Mouse (Mus musculus) telencephalon, adult 2 months (tissue): ENCODE measurements around the gene Atp2b2.

Source experiments
- DNase-seq: peaks from one replicate; pipeline ENCODE4 v3.0.0-alpha.2; 2011; ENCODE audit warnings: low read depth, low spot score

Gene Atp2b2

DNA sequence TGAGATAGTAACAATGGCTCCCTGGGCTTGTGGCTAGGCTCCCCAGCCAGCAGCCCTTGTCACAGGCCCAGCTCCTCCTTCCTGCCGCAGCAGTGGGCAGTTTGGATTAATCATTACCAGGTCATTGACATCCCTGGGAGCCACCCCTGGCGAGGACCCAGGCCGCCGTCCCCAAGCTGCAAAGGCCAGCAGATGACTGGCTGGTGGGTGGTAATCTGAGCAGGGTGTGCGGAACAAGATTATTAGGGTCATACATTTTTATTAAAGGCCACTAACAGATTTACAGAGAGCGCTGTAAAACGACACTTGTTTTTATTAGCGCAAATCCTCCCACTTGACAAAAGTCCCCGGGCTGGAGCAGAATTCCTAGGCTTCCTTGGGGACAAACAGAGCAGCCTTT is 29.6 kb downstream of the Atp2b2 start:
- no peak for DNase-seq

DNA sequence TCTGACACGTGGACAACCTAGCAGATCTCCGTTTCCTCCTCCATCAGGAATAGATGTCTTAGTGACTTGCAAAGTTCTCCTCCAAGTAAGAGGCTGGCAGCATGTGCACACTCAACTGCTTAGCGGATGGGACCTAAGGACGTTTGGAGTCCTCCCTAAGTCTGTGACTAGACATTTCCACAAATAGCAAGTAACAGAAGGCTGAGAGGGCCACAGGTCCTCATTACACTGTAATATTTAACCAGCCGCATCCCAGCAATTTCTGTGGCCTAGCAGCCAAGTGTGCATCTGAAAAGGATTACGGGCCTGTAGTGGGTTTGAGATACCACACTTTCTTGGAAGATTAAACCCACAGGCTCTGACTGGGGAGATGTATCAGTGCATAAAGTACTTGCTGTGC is 30.4 kb downstream of the Atp2b2 start:
- no peak for DNase-seq

DNA sequence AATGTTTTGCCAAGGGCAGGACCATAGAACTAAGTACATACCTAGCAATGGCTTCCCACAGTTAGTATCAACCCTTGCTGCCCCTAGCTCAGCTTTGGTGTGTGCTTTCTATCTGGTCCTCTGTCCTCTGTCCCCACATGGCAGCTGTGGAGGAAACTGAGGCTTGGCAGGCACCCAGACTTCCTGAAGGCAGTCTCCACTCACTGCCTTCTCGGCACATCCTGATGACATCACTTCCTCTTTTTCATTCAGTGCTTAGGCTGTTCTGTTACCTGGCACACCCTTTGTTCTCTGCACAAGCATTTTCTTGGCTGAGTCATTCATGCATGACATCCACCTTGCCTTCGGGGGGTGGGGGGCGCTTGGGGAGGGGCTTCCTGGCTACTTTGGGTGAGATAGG is 38.6 kb downstream of the Atp2b2 start:
- no peak for DNase-seq

DNA sequence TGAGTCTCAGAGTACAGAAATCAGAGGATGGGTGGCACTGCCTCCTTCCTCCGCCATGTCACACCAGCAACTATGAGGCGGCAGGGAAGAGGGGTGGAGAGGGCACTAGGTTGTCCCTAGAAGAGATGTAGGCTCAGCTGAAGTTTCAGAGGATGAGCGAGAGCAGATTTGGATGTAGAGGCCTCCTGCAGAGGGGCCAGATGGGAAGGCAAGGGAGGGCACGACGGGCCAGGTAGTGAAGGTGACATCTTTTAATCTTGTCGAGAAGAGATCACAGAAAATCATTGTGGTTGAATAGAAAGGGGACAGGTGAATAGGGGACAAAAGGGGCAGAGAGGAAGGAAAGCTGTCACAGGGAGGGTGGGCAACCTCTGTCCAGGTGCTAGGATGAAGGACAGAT is 41.5 kb downstream of the Atp2b2 start:
- no peak for DNase-seq

DNA sequence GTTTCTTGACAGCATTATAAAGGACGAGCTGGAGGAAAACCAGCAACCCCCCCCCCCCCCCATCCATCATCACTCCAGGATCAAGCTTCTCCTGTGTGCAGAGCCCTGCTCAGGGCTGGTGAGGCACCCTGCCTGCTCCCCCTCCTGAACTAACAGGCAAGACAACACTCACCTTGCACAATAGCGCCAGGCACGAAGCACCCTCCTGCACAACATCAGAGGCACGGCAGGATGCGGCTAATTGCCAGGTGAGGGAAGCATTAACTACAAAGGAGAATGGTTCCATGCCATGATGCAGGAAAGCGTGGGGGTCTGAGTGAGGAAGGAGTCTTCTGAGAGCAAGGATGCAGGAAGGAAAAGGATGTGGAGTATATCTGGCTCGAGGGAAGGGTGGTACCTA is 42.1 kb downstream of the Atp2b2 start:
- no peak for DNase-seq

DNA sequence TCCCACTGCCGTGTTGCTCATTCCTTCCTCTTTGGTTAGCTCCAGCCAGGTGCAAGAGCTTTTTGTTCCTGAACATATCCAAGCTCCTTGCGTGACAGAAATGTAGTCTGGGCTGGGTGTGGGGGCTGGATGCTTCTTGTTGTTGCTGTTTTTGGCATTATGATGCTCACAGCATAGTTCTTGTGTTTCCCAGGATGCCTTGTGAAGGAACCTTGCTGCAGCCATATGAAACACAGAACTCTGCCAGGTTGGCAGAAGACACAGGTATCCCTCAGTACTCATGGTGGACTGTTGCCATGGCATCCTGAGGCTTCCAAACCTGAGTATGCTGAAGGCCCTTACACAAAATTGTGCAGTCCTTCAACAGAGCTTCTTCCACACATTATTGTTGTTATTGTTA is 44.0 kb downstream of the Atp2b2 start:
- DNase-seq, result no peak

DNA sequence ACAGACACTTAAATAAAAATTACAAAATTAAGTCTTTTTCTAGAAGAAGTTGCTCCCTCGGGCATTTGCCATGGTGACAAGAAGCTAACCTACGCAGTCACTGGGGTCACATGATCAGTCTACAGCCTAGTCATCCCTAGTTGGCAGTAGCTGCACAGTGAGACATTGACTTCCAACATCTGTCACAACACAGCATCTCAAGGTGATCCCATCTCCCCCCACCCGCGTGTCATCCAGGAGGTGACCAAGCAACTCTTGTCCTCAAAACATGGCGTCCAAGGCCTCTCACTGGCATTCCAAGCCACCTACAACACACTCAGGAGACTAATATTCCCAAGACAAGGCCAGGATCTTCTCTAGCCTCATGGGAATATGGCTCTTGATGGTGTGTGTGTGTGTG is 48.2 kb downstream of the Atp2b2 start:
- no peak for DNase-seq

DNA sequence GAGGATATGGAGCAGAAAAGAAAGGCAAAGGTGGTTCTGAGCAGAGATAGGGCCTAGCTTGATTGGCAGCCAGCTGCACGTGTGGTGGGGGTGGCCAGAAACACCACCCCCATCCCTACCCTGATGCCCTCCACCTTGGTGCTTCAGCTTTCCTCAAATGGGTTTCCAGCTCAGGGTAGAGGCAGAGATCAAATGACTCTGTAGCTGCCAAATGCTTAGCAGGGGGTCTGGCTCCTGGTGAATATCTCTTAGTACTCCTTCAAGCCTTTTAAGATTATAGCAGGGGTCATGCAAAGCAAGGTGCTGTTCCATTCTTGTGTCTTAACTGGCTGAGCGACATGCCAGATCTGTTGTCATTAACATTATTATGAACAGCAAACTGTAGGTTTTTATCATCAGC is 50.3 kb downstream of the Atp2b2 start:
- no peak for DNase-seq

DNA sequence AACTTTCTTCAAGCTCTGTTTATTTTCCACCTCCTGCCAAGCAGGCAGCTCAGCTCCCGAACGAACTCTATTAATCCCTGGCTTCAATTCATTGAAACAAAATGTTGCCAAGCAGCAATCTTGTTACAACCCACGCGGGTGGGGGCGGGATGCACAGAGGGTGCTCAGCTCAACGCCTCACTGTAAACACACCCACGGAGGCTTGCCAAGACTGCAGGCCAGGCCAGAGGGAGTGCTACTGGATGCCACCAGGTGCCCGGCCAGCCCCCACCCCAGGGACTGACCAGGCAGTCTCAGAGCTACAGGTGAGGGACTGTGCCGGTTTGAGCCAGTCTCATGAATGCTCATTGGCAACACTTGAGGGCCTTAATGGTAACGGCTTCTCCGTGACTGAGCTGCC is 50.9 kb downstream of the Atp2b2 start:
- peak; percentile 80 for DNase-seq

DNA sequence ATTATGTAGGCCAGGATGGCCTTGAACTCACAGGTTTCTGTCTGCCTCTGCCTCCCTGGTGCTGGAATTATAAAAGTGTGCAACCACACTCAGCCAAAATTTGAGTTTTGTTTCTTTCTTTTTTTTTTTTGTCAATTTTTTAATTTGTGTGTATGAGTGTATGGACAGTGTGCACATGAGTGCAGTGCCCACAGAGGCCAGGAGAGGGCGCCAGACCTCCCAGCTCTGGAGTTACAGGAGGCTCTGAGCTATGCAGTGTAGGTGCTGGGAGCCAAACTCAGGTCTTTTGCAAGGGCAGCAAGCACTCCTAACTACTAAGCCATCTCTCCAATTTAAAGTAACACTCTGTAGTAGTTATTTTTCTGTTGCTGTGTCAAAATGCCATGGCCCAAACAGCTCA is 52.4 kb downstream of the Atp2b2 start:
- no peak for DNase-seq

DNA sequence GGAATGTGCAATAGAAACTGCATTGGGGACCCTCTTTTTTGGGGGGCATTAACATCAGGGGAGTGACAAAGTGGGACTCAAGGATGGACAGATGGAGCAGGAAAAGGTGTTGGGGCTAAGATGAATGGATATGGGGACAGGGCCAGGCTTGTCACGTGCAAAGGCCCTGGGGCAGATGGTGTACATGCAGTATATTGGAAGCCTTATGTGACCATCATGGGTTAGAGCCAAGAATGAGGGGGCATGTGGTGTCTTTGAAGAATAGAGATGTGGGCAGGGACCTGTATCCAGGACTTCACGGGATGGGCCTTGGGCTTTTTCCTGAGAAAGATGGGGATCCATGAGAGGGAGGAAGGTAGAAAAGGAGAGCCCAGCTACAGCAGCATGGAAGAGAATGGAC is 53.9 kb downstream of the Atp2b2 start:
- no peak for DNase-seq

DNA sequence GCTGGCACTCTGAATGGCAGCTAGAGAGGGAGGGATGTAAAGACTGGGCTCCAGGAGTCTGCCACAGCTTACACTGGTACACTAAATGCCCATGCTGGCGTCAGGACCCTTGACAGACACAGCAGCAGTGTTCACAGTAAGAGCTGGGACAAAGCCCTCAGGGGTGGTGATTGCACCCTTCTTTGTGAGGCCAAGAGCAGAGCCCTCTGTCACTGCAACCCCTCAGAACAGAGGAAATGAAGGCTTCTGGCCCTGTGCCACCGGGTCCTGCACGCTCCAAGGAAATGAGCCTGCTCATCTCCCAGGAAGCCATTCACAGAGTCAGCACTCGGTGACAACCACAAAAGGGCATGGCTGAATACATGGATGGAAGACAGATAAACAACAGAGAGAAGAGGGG is 55.7 kb downstream of the Atp2b2 start:
- no peak for DNase-seq

DNA sequence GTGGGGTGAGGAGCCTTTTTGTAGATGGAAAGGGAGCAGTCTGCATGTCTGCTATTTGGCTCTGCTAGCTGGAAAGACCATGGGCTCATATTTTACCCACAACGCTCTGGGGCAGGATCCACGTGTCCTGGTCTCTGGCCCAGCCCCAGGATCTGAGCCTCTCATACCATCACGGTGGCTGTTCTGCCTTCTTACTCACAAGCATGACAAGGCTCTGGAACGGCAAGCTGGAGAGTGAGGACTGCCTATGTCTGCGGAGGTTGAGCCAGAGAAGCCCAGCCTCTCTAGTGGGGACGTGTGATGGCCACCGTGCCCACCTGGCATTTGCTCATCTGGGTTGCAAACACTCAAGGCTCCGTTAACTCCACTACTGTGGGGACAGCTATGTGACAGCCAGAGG is 63.7 kb downstream of the Atp2b2 start:
- DNase-seq, result no peak

DNA sequence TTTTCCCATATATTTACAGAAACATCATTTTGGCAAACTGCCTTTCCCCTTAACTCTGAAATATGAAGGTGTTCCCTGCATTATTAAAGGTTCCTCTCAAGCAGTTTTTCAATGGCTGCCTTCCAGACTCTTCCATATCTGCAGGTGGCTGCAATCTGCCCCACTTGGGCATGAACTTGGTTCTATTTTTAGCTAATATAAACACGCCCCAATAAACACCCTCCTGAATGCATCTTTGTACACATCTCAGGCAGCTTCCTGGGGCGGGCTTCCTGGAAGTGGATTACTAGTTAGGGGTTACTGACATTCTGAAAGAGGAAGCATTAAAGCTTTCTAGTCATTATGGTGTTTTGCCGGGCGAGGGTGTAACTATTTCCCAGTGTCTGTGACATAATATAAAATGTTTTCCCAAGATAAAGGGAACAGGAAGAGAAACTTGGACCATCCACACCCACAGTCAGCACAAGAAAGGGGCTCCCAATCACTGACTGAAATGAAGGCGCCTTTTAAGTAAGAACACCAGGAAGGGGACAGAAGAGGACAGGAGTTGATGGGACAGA is 64.2 kb downstream of the Atp2b2 start:
- DNase-seq, result no peak

DNA sequence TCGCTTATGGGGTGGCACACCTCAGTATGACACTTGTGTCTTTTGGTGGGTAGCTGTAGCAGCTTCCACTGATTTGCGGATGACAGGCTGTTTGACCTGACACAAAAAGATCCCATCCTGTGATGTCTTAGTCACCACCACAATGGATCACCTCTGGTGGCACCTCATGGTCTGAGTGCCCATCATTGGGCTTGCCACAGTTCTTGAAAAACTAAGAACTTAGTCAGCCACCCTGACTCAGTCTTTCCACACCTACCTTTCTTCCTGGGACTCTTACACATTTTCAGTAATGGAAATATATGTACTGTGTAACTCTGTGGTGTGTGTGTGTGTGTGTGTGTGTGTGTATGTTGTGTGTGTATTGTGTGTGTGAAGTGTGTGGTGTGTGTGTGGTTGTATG is 71.5 kb downstream of the Atp2b2 start:
- no peak for DNase-seq

DNA sequence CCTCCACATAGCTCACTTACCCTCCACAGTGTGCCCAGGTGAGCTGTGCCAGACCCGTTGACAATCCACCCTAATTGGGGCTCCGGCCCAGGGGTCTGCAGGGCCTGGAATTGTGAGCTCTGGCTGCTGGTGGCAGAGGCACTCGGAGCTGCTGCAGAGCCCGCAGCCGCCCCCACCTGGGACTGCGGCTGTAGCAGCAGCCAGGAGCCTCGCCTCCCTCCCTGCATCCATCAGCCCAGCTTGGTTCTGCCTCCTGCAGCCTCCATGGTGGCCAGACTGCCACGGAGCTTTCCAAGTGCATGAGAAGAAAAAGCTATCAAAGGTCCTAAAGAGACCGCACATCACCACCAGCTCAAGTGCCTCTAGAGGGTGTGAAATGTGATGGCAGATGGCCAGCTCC is 71.9 kb downstream of the Atp2b2 start:
- DNase-seq, result no peak

DNA sequence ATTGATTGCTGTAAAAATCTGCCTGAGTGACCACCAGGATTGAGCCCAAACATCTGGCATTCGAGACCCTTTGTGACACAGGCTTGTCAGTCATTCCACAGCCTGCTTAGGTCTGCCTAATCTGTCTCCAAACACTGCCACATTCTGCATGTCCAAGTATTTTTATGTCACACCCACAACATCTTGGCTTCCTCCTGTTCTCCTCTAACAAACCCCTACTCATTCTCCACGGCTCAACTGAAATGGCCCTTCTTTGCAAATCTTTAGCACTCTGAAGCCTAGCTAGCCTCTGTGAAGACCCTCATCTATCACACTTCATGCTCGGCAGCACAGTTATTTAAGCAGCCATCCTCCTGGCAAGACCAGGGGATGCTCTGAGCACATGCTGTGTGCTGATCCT is 72.7 kb downstream of the Atp2b2 start:
- DNase-seq, result no peak

DNA sequence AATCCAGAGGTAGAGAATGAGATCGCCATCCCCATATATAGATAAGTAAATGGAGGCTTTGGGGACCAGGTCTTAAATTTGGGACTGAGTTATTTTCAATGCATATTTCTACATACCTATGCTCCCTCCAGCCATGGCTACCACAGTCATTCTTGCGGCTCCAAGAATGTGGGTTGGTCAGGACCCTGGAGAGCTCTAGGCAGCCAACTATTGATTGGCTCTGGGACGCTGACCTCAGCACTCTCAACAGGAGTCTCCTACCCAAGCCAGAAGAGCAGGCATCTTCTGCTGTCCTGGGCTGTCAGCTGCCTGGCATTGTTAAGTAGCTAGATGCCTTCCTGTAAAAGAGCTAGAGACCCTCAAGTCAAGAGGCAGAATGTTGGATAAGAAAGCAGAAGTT is 79.6 kb downstream of the Atp2b2 start:
- no peak for DNase-seq

DNA sequence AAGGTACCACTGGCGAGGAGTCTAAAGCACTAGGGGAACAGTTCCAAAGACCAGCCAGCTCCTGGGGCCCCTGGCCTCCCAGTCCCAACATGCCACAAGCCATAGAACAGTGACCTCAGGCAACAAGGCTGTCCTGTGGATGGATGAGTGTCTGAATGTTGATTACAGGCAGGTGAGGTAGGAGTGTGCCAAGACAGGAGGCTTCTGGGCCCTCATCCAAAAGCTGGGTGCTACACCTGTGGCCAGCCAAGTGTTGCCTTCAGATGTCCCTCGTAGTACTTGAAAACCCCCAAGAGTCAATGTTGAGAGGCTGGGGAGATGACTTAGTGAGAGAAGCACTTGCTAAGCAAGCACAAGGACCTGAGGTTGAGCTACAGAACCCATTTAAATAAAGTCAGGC is 80.8 kb downstream of the Atp2b2 start:
- no peak for DNase-seq

DNA sequence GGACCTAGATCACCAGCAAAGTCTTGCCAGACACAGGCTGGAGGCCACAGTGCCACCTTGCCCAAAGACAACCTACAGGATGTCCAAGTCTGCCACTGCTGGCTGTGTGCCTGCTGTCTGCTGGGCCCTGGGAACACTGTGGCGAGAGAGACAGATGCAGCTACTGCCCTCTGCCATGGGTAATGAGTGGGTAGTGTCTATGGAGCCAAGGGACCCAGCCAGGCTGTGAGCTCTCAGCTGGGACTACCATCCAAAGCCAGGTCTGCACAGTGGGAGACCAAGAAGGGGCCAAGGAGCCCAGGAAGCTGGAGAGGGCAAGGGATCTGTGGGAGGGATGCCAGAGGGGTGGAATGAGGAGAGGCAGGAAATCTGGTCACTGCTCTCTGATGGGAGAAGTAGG is 83.1 kb downstream of the Atp2b2 start:
- no peak for DNase-seq

DNA sequence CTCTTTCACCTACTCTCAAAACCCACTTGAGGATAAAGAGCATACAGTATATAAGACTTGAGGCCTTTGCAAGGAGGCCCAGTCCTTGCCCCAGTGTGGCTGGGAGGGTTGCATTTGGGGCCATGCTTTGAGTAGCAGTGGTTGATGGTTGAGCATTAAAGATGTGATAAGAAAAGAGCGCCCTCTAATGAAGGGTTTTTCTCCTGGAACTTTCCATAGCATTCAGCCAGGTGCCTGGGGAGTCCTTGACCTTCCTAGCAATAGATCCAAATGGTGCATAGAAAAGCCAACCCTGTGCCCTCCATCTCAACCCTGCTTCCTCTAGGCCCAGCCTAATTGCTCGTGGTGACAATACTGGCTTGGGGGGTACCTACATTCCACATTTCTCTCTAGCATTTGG is 83.7 kb downstream of the Atp2b2 start:
- DNase-seq, result no peak

DNA sequence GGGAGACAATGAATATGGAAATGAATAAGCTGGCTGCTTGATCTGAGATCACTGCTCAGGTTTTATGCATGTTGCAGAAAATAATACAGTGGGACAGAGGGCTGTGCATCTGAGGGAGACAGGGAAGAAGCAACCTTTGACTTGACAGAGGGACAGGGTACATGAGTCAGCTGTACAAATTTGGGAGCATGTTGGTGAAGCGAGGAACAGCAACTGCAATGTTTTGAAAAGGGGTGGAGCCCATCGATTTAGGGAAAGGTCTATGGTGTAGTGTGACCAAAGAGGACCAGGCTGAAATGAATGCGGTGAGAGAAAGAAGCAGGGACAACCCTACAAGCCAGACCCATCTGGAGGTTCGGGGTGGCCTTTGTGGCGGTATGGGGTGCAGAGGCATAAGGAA is 84.4 kb downstream of the Atp2b2 start:
- DNase-seq, result no peak

DNA sequence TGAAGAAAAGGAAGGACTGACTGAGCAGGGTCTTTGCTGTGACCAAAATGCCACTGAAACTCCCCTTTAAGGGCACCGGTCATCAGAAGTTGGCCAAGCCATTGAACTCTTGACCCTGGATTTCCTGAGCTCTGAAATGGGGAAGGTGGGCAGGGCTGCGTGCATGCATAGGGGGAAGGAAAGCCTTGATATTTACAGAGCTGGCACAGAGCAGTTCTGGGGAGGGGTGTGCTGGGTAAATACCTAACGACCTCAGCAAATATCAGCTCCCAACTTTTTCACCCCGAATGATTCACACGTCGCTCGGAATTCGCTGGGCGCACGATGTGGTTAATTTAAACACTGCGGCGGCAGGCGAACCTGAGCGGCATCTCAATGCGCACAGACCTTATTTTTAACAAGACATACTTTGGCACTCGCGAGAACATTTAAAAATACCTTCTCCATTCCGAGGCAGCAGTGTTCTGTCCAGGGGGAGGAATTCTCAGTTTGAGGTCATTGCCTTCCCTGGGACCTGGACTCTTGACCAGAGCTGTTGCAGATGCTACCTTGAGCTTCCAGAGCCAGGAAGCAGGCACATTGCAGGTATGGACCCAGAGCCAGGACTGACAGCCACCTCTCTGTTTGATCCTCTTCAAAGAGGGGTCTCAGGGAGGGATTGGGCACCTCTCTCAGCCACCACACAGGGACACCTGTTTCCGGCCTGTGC is 85.0 kb downstream of the Atp2b2 start:
- DNase-seq, result no peak

DNA sequence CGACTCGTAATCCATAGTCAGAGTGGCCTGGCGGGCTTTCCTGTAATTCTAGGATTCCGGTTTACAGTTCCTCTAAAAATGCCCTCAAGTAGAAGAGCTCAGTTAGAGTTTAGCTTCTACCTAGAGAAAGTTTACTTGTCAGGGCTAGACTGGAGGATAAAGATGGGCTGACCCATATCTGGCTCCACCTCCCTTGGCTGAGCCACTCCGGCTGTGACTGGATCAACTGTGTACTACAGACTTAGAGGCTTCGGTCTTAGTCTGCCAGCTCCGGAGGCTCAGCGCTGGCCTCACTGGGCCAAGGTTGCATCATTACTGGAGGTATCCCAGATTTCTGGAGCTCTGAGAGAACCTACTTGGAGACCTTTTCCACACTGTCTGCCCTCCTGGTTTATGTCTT is 94.9 kb downstream of the Atp2b2 start:
- DNase-seq, result no peak
